Mouse (Mus musculus) stomach, embryonic 15.5 days (tissue): ENCODE data around the gene Ip6k1. TPM values are rescaled to one million over a fixed set of nuclear protein-coding genes. Genes with fewer than 3 reads are reported as not detected.

ENCODE experiments used
- ATAC-seq: fragments of 200-750 bp; cut with Nextera tagmentation; 2 replicates; pipeline ENCODE4 v1.8.0; 2017; ENCODE audit warnings: low read depth, moderate number of reproducible peaks, moderate TSS enrichment; ENCODE audit not compliant: insufficient read depth, low FRiP score
- H3K27ac ChIP-seq: fragments of 300-500 bp; sonication (generic); 2 replicates; pipeline ENCODE4 v1.5.1; 2015; ENCODE audit warnings: mild to moderate bottlenecking, inconsistent platforms
- H3K27me3 ChIP-seq: fragments of 300-500 bp; sonication (generic); replicated peaks from 2 replicates; pipeline ENCODE4 v1.6.1; 2015; ENCODE audit warnings: inconsistent platforms
- H3K36me3 ChIP-seq: fragments of 300-500 bp; sonication (generic); 2 replicates; pipeline ENCODE4 v1.6.1; 2015; ENCODE audit warnings: inconsistent platforms
- H3K4me1 ChIP-seq: fragments of 300-500 bp; sonication (generic); 2 replicates; pipeline ENCODE4 v1.6.1; 2015; ENCODE audit warnings: inconsistent platforms
- H3K4me2 ChIP-seq: fragments of 300-500 bp; sonication (generic); 2 replicates; pipeline ENCODE4 v1.6.1; 2015; ENCODE audit warnings: mild to moderate bottlenecking, inconsistent platforms
- H3K4me3 ChIP-seq: fragments of 300-500 bp; sonication (generic); replicated peaks from 2 replicates; pipeline ENCODE4 v1.5.1; 2015; ENCODE audit warnings: inconsistent platforms
- H3K9ac ChIP-seq: fragments of 300-500 bp; sonication (generic); 2 replicates; pipeline ENCODE4 v1.6.1; 2015; ENCODE audit warnings: inconsistent platforms
- H3K9me3 ChIP-seq: fragments of 300-500 bp; sonication (generic); 2 replicates; pipeline ENCODE4 v1.6.1; 2016; ENCODE audit warnings: inconsistent platforms
- WGBS: fragments of 180-500 bp; shearing (Covaris S2); methylation state at CpG from one replicate; pipeline ENCODE4 v1.1.7; 2015; 5-methylcytosine and 5-hydroxymethylcytosine counted together
- microRNA-seq: library from miRNA; unstranded; fragments of <30 nt; microRNA quantifications from one replicate; pipeline ENCODE4, GENCODE M21; 2016
- polyA plus RNA-seq: library from polyadenylated mRNA; unstranded; fragments of >200 nt; fragmentation: Nextera tagmentation; extraction: Ambion mirVana; gene quantifications from 2 replicates; pipeline ENCODE4 v1.2.1, GENCODE M21; 2015

Ip6k1 gene
- polyA plus RNA-seq, 1 experiment from 2014 or later, result 46.7 TPM

DNA sequence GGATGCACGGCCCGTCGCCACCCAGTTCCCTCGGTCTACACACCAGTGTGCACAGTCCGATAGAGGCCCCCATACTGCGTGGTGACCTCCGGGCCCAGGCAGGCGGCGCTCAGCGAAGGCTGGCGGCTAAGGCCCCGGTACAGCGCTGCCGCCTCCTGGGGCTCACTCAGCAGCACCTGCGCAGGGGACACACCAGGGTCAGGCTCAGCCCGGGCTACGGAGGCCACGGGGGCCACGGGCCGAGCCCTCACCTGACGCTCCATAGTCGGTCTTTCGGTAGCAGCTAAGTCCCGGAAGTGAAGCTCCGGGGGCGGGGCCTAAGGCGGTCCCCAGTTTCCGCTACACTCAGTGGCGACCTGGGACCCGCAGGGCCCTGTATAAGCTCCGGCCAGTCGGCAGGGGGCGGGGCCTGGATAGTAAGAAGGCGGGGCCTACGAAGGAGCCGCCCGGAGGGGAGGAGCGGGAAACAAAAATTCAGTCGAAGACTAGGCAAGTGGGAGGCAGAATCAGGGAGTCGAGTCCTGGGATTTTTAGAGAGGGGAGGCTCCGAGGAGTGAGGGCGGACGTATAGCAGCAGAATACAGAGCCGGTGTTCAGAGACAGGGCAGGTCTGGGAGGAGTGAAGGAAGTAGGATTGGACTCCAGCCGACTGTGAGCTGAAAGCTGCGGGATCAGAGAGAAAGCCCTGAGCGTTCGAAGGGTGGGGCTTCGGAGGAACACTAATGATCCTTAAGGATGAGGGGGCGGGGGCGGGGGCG is 92.1 kb downstream of the Ip6k1 start, which contains the start of gene Apeh:
TSS of gene Apeh (minus strand) at position 423 of the 758 bp plus-strand sequence.
- Histone ChIP-seq H3K4me1 (peaks cover 22% of the 10 kb centered on the region), H3K36me3 (peaks cover 27% of the 10 kb centered on the region), H3K9ac (peak within 1 kb of the TSS; percentile 85), H3K4me2 (peak within 1 kb of the TSS; percentile 97), H3K27ac (peak within 1 kb of the TSS; percentile 89), H3K9me3 (no peaks in the 10 kb centered on the region), H3K27me3 (no peaks in the 10 kb centered on the region), H3K4me3 (peak within 1 kb of the TSS; percentile 92)
- ATAC-seq, result peak; percentile 94
- under 1% methylated on average over 52 of the region's 52 CpGs for WGBS

DNA sequence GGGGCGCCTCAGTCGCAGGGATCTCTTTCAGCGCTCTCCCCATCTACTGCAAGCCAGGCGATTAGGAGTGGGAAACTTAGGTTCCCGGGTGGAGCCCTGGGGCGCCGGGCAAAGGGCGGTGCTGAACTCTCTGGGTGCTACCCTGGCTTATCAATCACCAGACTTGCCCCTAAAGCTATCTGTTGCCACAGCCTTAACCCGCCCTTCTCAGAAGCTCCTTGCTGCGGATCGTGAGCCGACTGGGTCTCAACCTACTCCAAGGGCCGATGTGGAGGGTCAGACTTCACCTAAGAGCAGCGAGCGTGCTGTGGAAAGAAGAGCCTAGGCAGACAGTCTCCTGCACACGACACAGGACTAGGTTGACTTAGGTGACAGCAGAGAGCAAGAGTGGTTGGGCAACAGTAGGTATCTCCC is 92.7 kb downstream of the Ip6k1 start:
- peaks cover 21% of the 10 kb centered on the region for H3K36me3 ChIP-seq
- peak overlapping the region; percentile 42; the same call in 1 of the 2 replicates for H3K9ac ChIP-seq
- H3K4me3 ChIP-seq, result peak overlapping the region; percentile 92
- H3K4me1 ChIP-seq, result peaks cover 22% of the 10 kb centered on the region
- no peaks in the 10 kb centered on the region for H3K9me3 ChIP-seq
- H3K4me2 ChIP-seq, result peak overlapping the region; percentile 97
- peak; percentile 81 for ATAC-seq
- 1% methylated on average over 16 of the region's 16 CpGs for WGBS
- peak overlapping the region; percentile 89 for H3K27ac ChIP-seq
- H3K27me3 ChIP-seq, result no peaks in the 10 kb centered on the region

DNA sequence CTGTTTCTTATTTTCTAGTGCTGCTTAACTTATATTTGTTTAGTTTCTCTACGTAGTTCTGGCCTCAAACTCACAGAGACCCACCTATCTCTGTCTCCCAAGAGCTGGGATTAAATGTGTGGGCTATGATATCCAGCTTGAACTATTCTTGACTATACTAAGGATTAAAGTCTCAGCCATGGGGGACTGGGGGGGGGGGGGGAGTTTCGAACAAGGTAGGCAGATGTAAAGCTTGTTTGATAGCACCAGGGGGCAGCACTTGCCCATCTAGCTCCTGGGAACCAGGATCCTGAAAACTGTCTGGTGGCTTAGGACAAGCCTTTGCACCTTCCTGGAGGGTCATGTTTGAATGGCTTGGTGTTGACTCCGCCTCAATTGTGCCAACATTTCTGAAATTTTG is 93.2 kb downstream of the Ip6k1 start:
- peak overlapping the region; percentile 97 for H3K4me2 ChIP-seq
- H3K4me1 ChIP-seq, result peaks cover 22% of the 10 kb centered on the region
- peaks cover 16% of the 10 kb centered on the region; the same call in 1 of the 2 replicates for H3K36me3 ChIP-seq
- no peaks in the 10 kb centered on the region for H3K27me3 ChIP-seq
- no peaks in the 10 kb centered on the region for H3K9me3 ChIP-seq
- H3K4me3 ChIP-seq, result peak overlapping the region; percentile 92
- H3K9ac ChIP-seq, result no peak overlapping the region
- 7% methylated on average over 3 of the region's 3 CpGs for WGBS
- H3K27ac ChIP-seq, result peak overlapping the region; percentile 89
- ATAC-seq, result no peak

DNA sequence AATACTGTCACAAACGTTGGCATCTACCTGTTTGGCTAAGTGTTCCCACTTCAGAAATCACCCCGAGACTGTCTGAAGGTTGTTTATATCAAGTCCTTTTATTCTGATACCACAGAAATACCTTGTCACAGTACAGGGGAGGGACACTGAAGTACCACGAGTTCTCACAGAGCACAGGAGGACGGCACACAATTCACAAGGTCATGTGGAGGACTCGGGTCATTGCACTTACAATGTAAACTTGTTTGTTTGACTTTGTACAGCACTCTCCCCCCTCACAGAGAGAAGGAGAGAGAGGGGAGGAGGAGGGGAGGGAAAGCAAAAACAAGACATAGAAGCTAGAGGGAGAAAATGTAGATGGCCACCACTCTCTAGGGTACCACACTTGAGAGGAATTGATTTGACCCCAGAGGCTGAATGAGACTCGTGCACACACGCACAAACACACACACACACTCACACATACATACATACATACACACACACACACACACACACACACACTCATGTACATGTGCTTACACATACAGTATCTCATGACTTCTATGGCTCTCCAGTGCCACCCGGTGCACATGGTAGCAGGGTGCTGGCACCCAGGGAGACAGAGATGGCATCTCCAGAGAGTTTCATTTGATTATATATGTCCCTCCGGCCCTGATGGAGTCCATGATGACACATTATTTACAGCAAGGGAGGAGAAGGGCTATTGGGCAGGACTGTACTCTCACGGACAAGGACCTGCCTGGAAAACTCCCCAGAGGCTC is 93.8 kb downstream of the Ip6k1 start:
- 0 out of 2 replicates have a peak overlapping the region, but pooled peaks have one; percentile 5 for H3K4me2 ChIP-seq
- WGBS, result 47% methylated on average over 10 of the region's 10 CpGs
- no peak overlapping the region for H3K4me3 ChIP-seq
- H3K36me3 ChIP-seq, result peaks cover 11% of the 10 kb centered on the region; the same call in 1 of the 2 replicates
- no peak for ATAC-seq
- H3K9ac ChIP-seq, result no peak overlapping the region
- H3K27me3 ChIP-seq, result no peaks in the 10 kb centered on the region
- H3K9me3 ChIP-seq, result no peaks in the 10 kb centered on the region
- H3K27ac ChIP-seq, result peak overlapping the region; percentile 6
- peaks cover 22% of the 10 kb centered on the region for H3K4me1 ChIP-seq

Small RNA genes lying within 50 kb of the gene (microRNA-seq; reads per million reads assigned to microRNA genes)
- not detected for gene Mir7088

Other genes with a start within 250 kb of the Ip6k1 start
- gene Rbm5, start 231.5 kb upstream of the Ip6k1 start, polyA plus RNA-seq, result 182 and 185 TPM in 2 replicates
- gene Rbm6, start 129.3 kb upstream of the Ip6k1 start, polyA plus RNA-seq, result 67.4 and 76.2 TPM in 2 replicates
- 19.4 and 21.0 TPM in 2 replicates for gene Mon1a, start 114.3 kb upstream of the Ip6k1 start, polyA plus RNA-seq
- gene Mst1r, start 95.6 kb upstream of the Ip6k1 start, polyA plus RNA-seq, result 10.8 TPM in 2 replicates
- gene Actl11, start 74.0 kb upstream of the Ip6k1 start, polyA plus RNA-seq, result not detected in 2 replicates
- gene Camkv, start 66.8 kb upstream of the Ip6k1 start, polyA plus RNA-seq, result 3.0 and 3.1 TPM in 2 replicates
- 17.2 and 18.3 TPM in 2 replicates for gene Traip, start 52.4 kb upstream of the Ip6k1 start, polyA plus RNA-seq
- gene Uba7, start 27.0 kb upstream of the Ip6k1 start, polyA plus RNA-seq, result 37.0 and 40.2 TPM in 2 replicates
- 6.1 and 6.9 TPM in 2 replicates for gene Gm20661, start 19.4 kb upstream of the Ip6k1 start, polyA plus RNA-seq
- 47.6 and 54.7 TPM in 2 replicates for gene Inka1, start 16.6 kb upstream of the Ip6k1 start, polyA plus RNA-seq
- gene Cdhr4, start 10.0 kb upstream of the Ip6k1 start, polyA plus RNA-seq, result 10.9 and 13.7 TPM in 2 replicates
- gene Gm20662, start 6.2 kb upstream of the Ip6k1 start, polyA plus RNA-seq, result 0.46 and 1.1 TPM in 2 replicates
- gene Gmppb, start 46.7 kb downstream of the Ip6k1 start, polyA plus RNA-seq, result 45.2 and 48.4 TPM in 2 replicates
- gene Amigo3, start 50.7 kb downstream of the Ip6k1 start, polyA plus RNA-seq, result 3.5 and 3.6 TPM in 2 replicates
- 5.2 and 7.9 TPM in 2 replicates for gene Mst1, start 77.9 kb downstream of the Ip6k1 start, polyA plus RNA-seq
- 27.5 and 32.7 TPM in 2 replicates for gene Rnf123, start 80.8 kb downstream of the Ip6k1 start, polyA plus RNA-seq
- 73.7 and 76.1 TPM in 2 replicates for gene Apeh, start 92.1 kb downstream of the Ip6k1 start, polyA plus RNA-seq
- gene Bsn, start 187.9 kb downstream of the Ip6k1 start, polyA plus RNA-seq, result 2.8 and 3.0 TPM in 2 replicates